Mouse (Mus musculus) brain, embryonic 14.5 days (tissue): ENCODE results near the gene Ank2. TPM values are rescaled to one million over a fixed set of nuclear protein-coding genes. Genes with fewer than 3 reads are reported as not detected.

Experiments used
- DNase-seq: peaks from one replicate; pipeline ENCODE4 v3.0.0-alpha.2; 2011; ENCODE audit warnings: low read depth
- CTCF ChIP-seq: fragments of 200-500 bp; IDR thresholded peaks from 2 replicates; pipeline ENCODE4 v1.5.1; 2012; ENCODE audit warnings: inconsistent platforms, mild to moderate bottlenecking, moderate library complexity, borderline replicate concordance; ENCODE audit not compliant: insufficient read depth, insufficient read length; ENCODE audit errors: extremely low read depth
- POLR2A ChIP-seq: fragments of 200-500 bp; IDR thresholded peaks from 2 replicates; pipeline ENCODE4 v1.6.1; 2012; ENCODE audit warnings: mild to moderate bottlenecking, inconsistent platforms, borderline replicate concordance; ENCODE audit not compliant: poor library complexity, insufficient read depth, insufficient read length, severe bottlenecking; ENCODE audit errors: extremely low read depth
- polyA plus RNA-seq: library from polyadenylated mRNA; depleted of rRNA; stranded (reverse); fragments of >200 nt; gene quantifications from 2 replicates; pipeline ENCODE4 v1.2.3, GENCODE M21; 2012

The Ank2 gene
- polyA plus RNA-seq, 1 experiment, result 187 TPM

GRCm38 (mm10) chr3:127161085-127161837 is 337.9 kb downstream of the Ank2 start:
- DNase-seq, result peak; percentile 52
- TF ChIP-seq CTCF (no peak), POLR2A (no peak)

DNA sequence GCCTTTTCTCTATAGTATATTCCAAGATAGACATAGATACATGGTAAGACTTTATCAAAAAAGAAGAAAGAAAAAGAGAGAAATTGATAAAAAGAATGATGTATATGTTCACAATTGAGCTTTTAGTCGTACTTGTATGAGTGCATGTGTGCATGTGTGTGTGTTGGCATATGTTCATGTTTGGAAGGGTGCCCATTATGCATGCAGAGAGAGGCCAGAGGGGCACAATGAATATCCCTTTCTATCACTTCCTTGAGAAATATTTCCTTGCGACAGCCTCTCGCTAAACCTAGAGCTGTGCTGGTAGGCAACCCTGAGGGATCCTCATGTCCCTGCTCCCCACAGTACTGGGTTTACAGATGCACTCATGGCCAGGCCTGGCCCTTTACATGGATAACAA is 341.4 kb downstream of the Ank2 start:
- no peak for DNase-seq
- TF ChIP-seq CTCF (no peak), POLR2A (no peak)

DNA sequence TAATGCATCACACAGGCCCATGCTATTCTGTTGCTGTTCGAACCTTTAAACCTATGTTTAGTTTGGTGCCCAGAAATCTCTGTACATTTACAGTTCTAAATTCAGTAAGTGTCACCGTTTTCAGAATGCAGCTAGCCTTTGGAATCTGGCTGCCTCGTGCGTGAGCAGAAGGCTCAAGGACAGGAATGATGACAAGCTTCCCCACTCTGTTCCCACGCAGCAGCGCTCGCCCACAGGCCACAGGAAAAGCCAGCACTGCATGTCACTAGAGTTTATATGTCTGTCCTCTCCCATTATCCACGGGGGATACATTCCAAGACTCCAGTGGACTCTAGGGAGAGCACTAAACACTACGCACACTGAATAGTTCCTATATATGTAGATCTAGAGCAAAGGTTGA is 343.1 kb downstream of the Ank2 start:
- no peak for DNase-seq
- no peak for TF ChIP-seq POLR2A

DNA sequence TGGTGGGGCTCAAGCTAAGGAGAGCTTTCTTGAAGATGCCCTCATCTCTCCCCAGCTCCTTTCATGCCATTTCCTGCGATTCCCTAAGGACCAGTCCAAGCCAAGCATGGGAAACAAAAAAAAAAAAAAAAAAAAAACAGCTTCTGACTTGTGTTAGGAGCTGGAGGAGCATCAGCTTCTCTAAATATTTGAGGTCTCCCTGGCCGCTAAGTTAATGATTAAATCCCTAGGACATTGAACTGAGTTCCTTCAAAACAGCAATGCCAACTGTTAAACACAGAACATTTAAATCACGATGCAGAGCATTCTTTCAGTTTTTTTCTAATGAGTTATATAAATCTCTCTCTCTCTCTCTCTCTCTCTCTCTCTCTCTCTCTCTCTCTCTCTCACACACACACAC is 345.3 kb downstream of the Ank2 start:
- no peak for TF ChIP-seq CTCF
- TF ChIP-seq POLR2A, result no peak
- DNase-seq, result no peak

GRCm38 (mm10) chr3:127153443-127153842 is 345.7 kb downstream of the Ank2 start:
- TF ChIP-seq POLR2A, result no peak
- no peak for TF ChIP-seq CTCF
- DNase-seq, result no peak

DNA sequence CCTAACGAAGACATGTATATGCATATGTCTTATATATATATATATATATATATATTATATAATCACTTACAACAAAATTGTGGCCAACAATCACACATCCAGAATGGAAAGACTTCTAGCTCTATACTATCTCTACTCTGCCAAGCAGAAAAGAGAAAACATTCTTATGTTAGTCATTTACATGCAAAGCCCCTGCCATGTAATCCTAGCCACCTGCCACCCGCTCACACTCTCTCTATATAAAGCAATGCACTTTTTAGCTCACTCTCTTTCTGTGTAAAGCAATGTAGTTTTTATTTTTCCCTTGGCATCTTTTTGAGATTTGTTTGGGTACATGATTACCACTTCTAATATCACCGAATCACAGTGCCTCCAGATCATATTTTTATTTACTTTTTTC is 350.5 kb downstream of the Ank2 start:
- no peak for TF ChIP-seq CTCF
- no peak for TF ChIP-seq POLR2A
- no peak for DNase-seq

DNA sequence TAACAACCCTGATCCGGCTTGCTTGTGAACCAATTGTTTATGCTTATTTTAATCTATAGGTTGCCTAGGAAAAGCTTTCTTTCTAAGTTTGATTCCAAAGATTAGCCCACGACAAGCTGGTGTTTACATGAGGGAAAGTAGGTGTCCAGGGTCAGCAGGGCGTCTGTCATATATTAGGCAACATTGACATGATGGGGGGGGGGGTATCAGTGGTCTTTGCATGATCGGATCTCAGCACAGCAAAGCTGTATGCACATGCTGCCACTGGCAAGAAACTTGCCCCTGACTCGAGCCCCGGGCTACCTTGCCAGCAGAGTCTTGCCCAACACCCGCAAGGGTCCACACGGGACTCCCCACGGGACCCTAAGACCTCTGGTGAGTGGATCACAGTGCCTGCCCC is 358.6 kb downstream of the Ank2 start:
- no peak for TF ChIP-seq CTCF
- no peak for TF ChIP-seq POLR2A
- DNase-seq, result no peak

DNA sequence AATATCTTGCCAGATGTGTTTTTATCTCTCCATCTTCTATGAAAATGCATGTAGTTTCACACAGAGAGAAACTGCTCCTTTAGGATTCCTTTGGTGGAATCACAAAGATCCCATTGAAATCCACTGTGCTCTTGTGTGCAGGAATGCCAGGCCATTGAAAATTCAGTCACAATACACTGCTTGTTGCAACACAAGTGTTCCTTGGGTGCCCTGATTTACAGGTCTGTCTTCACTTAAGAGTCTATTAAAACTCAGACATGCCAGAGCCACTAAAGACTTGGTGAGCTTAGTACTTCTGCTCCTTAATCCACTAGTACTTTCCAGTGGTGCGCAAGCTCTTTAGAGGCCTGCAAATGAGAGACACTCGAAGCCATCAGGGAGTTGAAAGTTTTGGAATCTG is 359.5 kb downstream of the Ank2 start:
- TF ChIP-seq POLR2A, result no peak
- TF ChIP-seq CTCF, result no peak
- peak; percentile 26 for DNase-seq

- TF ChIP-seq CTCF, result no peak
- no peak for TF ChIP-seq POLR2A
- no peak for DNase-seq
These were observed 361.6 kb downstream of the Ank2 start for GRCm38 (mm10) chr3:127137508-127137907.

- no peak for DNase-seq
- TF ChIP-seq POLR2A (no peak), CTCF (no peak)
These were observed 365.1 kb downstream of the Ank2 start for GRCm38 (mm10) chr3:127134062-127134461.

GRCm38 (mm10) chr3:127131048-127131447 is 368.1 kb downstream of the Ank2 start:
- TF ChIP-seq POLR2A, result no peak
- no peak for TF ChIP-seq CTCF
- no peak for DNase-seq

DNA sequence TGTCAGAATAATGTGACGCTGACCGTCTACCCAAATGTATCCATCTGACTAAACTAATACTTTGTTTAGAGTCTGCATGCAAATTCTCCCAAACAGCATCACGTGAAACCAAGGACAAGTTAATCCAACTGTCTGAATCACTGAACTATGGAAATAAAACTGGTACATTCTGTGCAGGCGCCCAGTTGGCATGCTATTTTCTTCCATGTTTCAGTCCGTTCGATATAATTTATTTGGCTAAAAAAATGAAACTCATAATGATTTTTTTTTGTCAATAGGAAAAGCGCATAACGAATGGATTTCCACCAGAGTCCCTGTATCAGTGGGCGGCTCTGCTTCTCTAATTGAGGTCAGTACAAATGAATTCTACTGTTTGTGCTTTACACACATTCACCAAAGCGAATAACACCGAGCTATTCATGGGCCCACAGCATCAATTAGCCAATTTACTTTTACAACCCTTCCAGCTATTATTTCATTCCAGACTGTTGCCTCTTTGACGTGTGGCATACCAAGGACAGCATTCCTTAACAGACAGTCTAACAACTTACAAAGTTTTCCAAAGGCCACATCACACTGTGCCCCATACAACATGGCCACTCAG is 368.9 kb downstream of the Ank2 start:
- TF ChIP-seq CTCF (no peak), POLR2A (no peak)
- peak; percentile 42 for DNase-seq

- no peak for DNase-seq
- TF ChIP-seq CTCF (no peak), POLR2A (no peak)
These were observed 369.4 kb downstream of the Ank2 start for GRCm38 (mm10) chr3:127129750-127130149.
